Mouse (Mus musculus): ENCODE measurements around the gene Ermard. TPM values are rescaled to one million over a fixed set of nuclear protein-coding genes. Genes with fewer than 3 reads are reported as not detected.

Ermard gene
- polyA plus RNA-seq, 1 experiment from 2014 or later: 89.2 TPM

- 54% methylated on average over 1 of the region's 1 CpGs for WGBS
- Histone ChIP-seq H3K9me3 (replicated peaks) (no peaks in the 10 kb centered on the region), H3K27me3 (no peaks in the 10 kb centered on the region), H3K27ac (no peak overlapping the region), H3K4me2 (no peak overlapping the region), H3K9ac (no peak overlapping the region), H3K4me1 (peaks cover 23% of the 10 kb centered on the region), H3K36me3 (peaks cover 21% of the 10 kb centered on the region; the same call in 1 of the 2 replicates), H3K4me3 (replicated peaks) (no peak overlapping the region)
- no peak for ATAC-seq (replicated peaks; ENCODE audit: low FRiP score)
These were observed 25.9 kb downstream of the Ermard start for GRCm38 (mm10) chr17:15066911-15067310.

- Histone ChIP-seq H3K27ac (no peak overlapping the region), H3K4me1 (peaks cover 23% of the 10 kb centered on the region), H3K9ac (no peak overlapping the region), H3K4me2 (no peak overlapping the region), H3K9me3 (replicated peaks) (no peaks in the 10 kb centered on the region), H3K4me3 (replicated peaks) (no peak overlapping the region), H3K36me3 (peaks cover 8% of the 10 kb centered on the region; the same call in 1 of the 2 replicates), H3K27me3 (no peaks in the 10 kb centered on the region)
- ATAC-seq (replicated peaks; ENCODE audit: low FRiP score): no peak
- 34% methylated on average over 8 of the region's 8 CpGs for WGBS
These were observed 27.2 kb downstream of the Ermard start for GRCm38 (mm10) chr17:15068040-15068792.

GRCm38 (mm10) chr17:15069124-15069523 lies 28.1 kb downstream of the Ermard start:
- H3K4me2 ChIP-seq: no peak overlapping the region
- no peak overlapping the region for H3K9ac ChIP-seq
- 42% methylated on average over 2 of the region's 2 CpGs for WGBS
- no peak overlapping the region for H3K27ac ChIP-seq
- 0 out of 2 replicates have a peak, but pooled peaks cover under 1% of the 10 kb centered on the region for H3K36me3 ChIP-seq
- no peaks in the 10 kb centered on the region for H3K9me3 ChIP-seq (replicated peaks)
- no peak for ATAC-seq (replicated peaks; ENCODE audit: low FRiP score)
- H3K4me1 ChIP-seq: peaks cover 27% of the 10 kb centered on the region
- H3K4me3 ChIP-seq (replicated peaks): no peak overlapping the region
- no peaks in the 10 kb centered on the region for H3K27me3 ChIP-seq

- Histone ChIP-seq H3K4me1 (peaks cover 25% of the 10 kb centered on the region), H3K27me3 (no peaks in the 10 kb centered on the region), H3K27ac (no peak overlapping the region), H3K36me3 (no peaks in the 10 kb centered on the region), H3K4me3 (replicated peaks) (no peak overlapping the region), H3K4me2 (no peak overlapping the region), H3K9me3 (replicated peaks) (no peaks in the 10 kb centered on the region), H3K9ac (no peak overlapping the region)
- no peak for ATAC-seq (replicated peaks; ENCODE audit: low FRiP score)
- 57% methylated on average over 2 of the region's 2 CpGs for WGBS
These were observed 31.2 kb downstream of the Ermard start for GRCm38 (mm10) chr17:15072211-15072610.

GRCm38 (mm10) chr17:15075033-15075432 lies 34.0 kb downstream of the Ermard start:
- H3K4me3 ChIP-seq (replicated peaks): no peak overlapping the region
- H3K4me2 ChIP-seq: no peak overlapping the region
- H3K9me3 ChIP-seq (replicated peaks): no peaks in the 10 kb centered on the region
- no peak overlapping the region for H3K9ac ChIP-seq
- H3K27ac ChIP-seq: no peak overlapping the region
- WGBS: 71% methylated on average over 8 of the region's 8 CpGs
- peak; percentile 65 for ATAC-seq (replicated peaks; ENCODE audit: low FRiP score)
- peaks cover 14% of the 10 kb centered on the region; the same call in 1 of the 2 replicates for H3K4me1 ChIP-seq
- no peaks in the 10 kb centered on the region for H3K36me3 ChIP-seq
- H3K27me3 ChIP-seq: no peaks in the 10 kb centered on the region

GRCm38 (mm10) chr17:15077536-15077935 lies 36.5 kb downstream of the Ermard start:
- 48% methylated on average over 2 of the region's 2 CpGs for WGBS
- no peak overlapping the region for H3K4me3 ChIP-seq (replicated peaks)
- no peaks in the 10 kb centered on the region for H3K36me3 ChIP-seq
- no peak for ATAC-seq (replicated peaks; ENCODE audit: low FRiP score)
- no peaks in the 10 kb centered on the region for H3K27me3 ChIP-seq
- peaks cover 14% of the 10 kb centered on the region; the same call in 1 of the 2 replicates for H3K4me1 ChIP-seq
- H3K27ac ChIP-seq: no peak overlapping the region
- H3K9ac ChIP-seq: no peak overlapping the region
- no peaks in the 10 kb centered on the region for H3K9me3 ChIP-seq (replicated peaks)
- H3K4me2 ChIP-seq: no peak overlapping the region

GRCm38 (mm10) chr17:15084226-15084848 lies 43.3 kb downstream of the Ermard start:
- 84% methylated on average over 13 of the region's 13 CpGs for WGBS
- no peak for ATAC-seq (replicated peaks; ENCODE audit: low FRiP score)

GRCm38 (mm10) chr17:15085006-15085405 lies 44.0 kb downstream of the Ermard start:
- no peak overlapping the region for H3K4me3 ChIP-seq (replicated peaks)
- H3K9me3 ChIP-seq (replicated peaks): no peaks in the 10 kb centered on the region
- WGBS: 81% methylated on average over 2 of the region's 2 CpGs
- no peak for ATAC-seq (replicated peaks; ENCODE audit: low FRiP score)
- H3K27ac ChIP-seq: no peak overlapping the region
- no peaks in the 10 kb centered on the region for H3K36me3 ChIP-seq
- H3K4me2 ChIP-seq: no peak overlapping the region
- H3K9ac ChIP-seq: no peak overlapping the region
- peaks cover 9% of the 10 kb centered on the region for H3K4me1 ChIP-seq
- H3K27me3 ChIP-seq: no peaks in the 10 kb centered on the region

More at GRCm38 (mm10) chr17:15084226-15084848, 43.3 kb downstream of the Ermard start:
- Histone ChIP-seq H3K4me2 (no peak overlapping the region), H3K4me1 (peaks cover 9% of the 10 kb centered on the region), H3K27ac (no peak overlapping the region), H3K27me3 (no peaks in the 10 kb centered on the region), H3K4me3 (replicated peaks) (no peak overlapping the region), H3K36me3 (no peaks in the 10 kb centered on the region), H3K9me3 (replicated peaks) (no peaks in the 10 kb centered on the region), H3K9ac (no peak overlapping the region)

- H3K27me3 ChIP-seq: no peaks in the 10 kb centered on the region
- H3K9ac ChIP-seq: no peak overlapping the region
- 38% methylated on average over 2 of the region's 2 CpGs for WGBS
- H3K9me3 ChIP-seq (replicated peaks): no peaks in the 10 kb centered on the region
- ATAC-seq (replicated peaks; ENCODE audit: low FRiP score): 0 out of 2 replicates have a peak, but pooled peaks have one; percentile 58
- no peak overlapping the region for H3K4me2 ChIP-seq
- H3K4me3 ChIP-seq (replicated peaks): no peak overlapping the region
- H3K4me1 ChIP-seq: peaks cover 9% of the 10 kb centered on the region
- H3K27ac ChIP-seq: no peak overlapping the region
- H3K36me3 ChIP-seq: no peaks in the 10 kb centered on the region
These were observed 47.2 kb downstream of the Ermard start for GRCm38 (mm10) chr17:15088166-15088565.

GRCm38 (mm10) chr17:15088591-15089001 lies 47.6 kb downstream of the Ermard start:
- H3K27ac ChIP-seq: no peak overlapping the region
- H3K9ac ChIP-seq: no peak overlapping the region
- no peaks in the 10 kb centered on the region for H3K36me3 ChIP-seq
- H3K9me3 ChIP-seq (replicated peaks): no peaks in the 10 kb centered on the region
- 13% methylated on average over 8 of the region's 8 CpGs for WGBS
- no peaks in the 10 kb centered on the region for H3K27me3 ChIP-seq
- ATAC-seq (replicated peaks; ENCODE audit: low FRiP score): no peak
- no peak overlapping the region for H3K4me3 ChIP-seq (replicated peaks)
- H3K4me1 ChIP-seq: peaks cover 9% of the 10 kb centered on the region
- H3K4me2 ChIP-seq: no peak overlapping the region

GRCm38 (mm10) chr17:15091739-15092138 lies 50.7 kb downstream of the Ermard start:
- Histone ChIP-seq H3K4me2 (no peak overlapping the region), H3K9me3 (replicated peaks) (no peaks in the 10 kb centered on the region), H3K27ac (no peak overlapping the region), H3K27me3 (no peaks in the 10 kb centered on the region), H3K9ac (no peak overlapping the region), H3K4me3 (replicated peaks) (no peak overlapping the region), H3K4me1 (peaks cover 9% of the 10 kb centered on the region), H3K36me3 (no peaks in the 10 kb centered on the region)
- WGBS: 87% methylated on average over 3 of the region's 3 CpGs
- ATAC-seq (replicated peaks; ENCODE audit: low FRiP score): no peak

GRCm38 (mm10) chr17:15093523-15093922 lies 52.5 kb downstream of the Ermard start:
- H3K4me2 ChIP-seq: no peak overlapping the region
- H3K27me3 ChIP-seq: no peaks in the 10 kb centered on the region
- ATAC-seq (replicated peaks; ENCODE audit: low FRiP score): no peak
- no peak overlapping the region for H3K4me3 ChIP-seq (replicated peaks)
- WGBS: 35% methylated on average over 3 of the region's 3 CpGs
- H3K27ac ChIP-seq: no peak overlapping the region
- no peaks in the 10 kb centered on the region for H3K9me3 ChIP-seq (replicated peaks)
- no peak overlapping the region for H3K9ac ChIP-seq
- no peaks in the 10 kb centered on the region for H3K36me3 ChIP-seq
- peaks cover 5% of the 10 kb centered on the region for H3K4me1 ChIP-seq

Data from kidney, embryonic 15.5 days (tissue).